Mouse (Mus musculus) induced T-regulatory cell, adult 2 months (primary cell): ENCODE measurements at regions not wholly inside any gene's neighbourhood (a gene's known extent, or its start where the extent isn't known, plus 50 kb on each side); places are given as distances from the start of the nearest gene placed in this dataset.

ENCODE experiments used
- DNase-seq: peaks from one replicate; pipeline ENCODE4 v3.0.0-alpha.2; 2012; ENCODE audit warnings: low read depth

DNA sequence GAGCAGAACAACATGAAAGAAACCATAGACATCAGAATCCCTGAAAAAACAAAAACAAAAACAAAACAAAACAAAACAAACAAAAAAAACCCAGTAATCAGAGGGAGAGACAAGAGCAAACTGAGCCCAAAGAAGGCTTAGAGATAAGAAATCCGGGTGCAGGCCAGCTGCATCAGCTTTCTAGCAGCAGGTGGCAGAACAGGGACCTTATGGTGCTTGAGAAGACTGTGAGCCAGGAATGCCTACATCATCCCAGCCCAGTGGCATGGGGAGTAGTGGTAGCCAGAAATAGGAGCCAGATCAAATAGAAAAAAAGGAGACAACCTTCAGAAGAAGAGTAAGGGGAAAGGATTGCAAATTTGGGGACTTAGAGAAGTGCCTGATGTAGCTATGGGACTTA lies 152.8 kb downstream of the Diras2 start:
- no peak for DNase-seq

DNA sequence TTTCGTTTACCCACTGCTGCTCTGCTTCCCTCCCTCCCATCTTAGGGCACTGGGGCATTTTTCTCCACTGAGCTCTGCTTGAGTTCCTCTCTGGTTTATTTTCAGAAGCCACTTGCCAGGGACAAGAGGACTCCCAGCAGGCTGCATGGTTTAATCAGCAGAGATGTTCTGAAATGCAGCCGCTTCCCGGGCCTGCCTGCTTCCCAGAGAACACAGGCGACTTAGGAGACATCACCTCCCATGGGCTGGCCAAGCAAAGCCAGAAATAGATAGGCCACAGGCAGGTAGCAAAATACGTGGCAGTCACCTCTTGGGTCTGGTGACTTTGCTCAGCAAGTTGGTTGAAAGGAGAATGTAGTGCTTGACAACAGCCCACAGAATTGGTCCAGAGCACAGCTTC lies 141.8 kb downstream of the Diras2 start:
- DNase-seq, result no peak

DNA sequence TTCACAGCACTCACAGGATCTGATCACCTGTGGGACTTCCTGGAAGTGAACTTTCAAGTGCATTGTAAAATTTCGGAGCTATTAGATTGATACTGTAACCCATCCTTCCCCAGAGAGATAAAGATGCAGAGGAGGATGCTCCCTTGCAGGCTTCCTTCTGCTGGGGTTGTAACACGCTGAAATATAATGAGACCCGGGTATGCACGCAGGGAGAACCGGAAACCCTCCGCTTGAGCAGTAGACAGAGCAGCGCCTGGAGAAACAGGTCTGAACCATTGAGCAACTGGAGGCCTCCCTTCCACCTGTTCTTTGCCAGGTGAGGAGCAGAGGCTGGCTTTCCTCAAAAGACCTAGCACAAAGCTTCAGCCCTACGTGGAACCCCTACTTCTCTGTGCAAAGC lies 135.3 kb downstream of the Diras2 start:
- DNase-seq, result no peak

DNA sequence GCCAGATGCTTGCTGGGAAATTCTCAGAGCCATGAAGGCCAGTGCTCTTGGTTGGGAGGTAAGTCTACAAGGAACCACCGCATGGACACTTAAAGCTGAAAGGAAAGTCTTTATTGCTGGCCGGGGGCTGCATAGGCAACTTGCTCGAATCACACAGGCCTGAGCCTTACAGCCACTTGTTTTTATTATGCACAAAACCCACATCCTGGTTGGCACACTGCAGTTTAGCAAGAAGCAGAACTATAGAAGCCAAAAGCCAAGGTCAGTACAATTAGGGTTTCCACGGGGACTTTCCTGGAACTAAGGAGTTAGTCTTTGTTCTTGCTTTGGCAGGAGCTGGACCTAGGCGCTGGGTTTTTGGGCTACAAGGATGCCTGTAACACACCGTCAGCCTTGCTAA lies 132.7 kb downstream of the Diras2 start:
- DNase-seq, result no peak

DNA sequence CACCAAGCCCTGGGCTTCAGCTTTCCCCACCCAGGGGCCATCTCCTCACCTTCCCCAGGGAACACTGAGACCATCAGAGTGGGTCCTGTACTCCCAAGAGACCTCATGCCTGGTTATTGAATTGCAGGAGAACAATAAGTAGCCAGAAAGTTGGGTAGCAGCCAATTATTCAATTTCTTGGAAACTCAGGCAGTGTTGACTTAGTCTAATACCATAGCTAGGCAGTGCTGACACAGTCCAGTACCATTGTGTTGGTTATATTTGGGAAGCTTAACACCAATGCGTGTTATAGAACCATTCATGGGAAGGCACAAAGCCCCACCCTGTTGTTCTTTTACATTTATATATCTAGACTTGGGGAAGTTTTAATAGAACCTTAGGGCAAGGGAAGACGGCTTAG lies 131.9 kb downstream of the Diras2 start:
- no peak for DNase-seq

DNA sequence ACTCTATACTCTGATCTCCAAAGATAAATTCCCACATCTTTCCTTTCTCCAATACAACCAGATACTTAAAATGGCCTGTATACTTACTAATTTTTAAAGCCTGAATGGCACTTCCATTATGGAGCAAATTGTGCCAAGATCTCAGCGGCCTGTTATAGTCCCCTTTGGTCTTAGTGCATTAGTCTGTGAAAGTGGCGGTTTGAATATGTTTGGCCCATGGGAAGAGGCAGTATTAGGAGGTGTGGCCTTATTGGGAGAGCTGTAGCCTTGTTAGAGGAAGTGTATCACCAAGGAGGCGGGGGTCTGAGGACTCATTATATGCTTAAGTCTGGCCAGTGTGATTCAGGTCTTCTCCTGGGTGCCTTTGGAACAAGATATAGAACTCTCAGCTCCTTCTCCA lies 127.3 kb downstream of the Diras2 start:
- no peak for DNase-seq

DNA sequence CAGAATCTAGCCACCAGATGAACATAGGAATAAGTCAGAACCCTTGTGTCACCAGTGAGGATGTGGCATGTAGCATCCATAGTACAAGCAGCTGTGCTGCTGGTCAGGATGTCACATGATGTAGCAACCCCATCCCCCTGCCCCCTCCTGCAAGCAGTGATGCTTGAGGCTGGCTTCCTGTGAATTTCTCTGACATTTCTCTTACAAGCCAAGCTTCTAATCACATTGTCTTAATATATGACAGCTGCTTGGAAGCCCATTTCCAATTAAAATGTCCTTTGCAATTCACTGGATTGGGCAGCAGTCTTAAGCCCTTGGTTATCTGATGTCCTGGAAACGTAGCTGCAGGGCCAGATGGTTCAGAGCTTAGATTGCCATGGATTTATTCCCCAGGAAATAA lies 114.8 kb downstream of the Diras2 start:
- no peak for DNase-seq

DNA sequence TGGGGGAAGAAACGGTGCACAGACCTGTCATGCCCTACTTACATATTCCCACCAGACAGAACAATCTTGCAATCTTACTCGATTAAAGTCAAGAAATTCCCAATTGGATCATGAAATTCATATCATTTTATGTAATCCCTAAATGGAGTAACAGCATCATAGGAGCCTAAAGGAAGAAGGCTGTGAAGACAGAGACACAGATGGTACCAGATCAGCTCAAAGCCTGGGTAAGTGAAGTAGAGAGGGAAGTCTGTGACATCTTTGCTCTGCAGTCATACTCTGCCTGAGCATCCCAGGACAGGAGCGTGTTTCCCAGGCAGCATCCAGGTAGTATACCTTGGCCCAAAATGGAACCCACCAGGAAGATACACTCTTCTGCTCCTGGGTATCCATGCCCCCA lies 108.6 kb downstream of the Diras2 start:
- DNase-seq, result no peak

DNA sequence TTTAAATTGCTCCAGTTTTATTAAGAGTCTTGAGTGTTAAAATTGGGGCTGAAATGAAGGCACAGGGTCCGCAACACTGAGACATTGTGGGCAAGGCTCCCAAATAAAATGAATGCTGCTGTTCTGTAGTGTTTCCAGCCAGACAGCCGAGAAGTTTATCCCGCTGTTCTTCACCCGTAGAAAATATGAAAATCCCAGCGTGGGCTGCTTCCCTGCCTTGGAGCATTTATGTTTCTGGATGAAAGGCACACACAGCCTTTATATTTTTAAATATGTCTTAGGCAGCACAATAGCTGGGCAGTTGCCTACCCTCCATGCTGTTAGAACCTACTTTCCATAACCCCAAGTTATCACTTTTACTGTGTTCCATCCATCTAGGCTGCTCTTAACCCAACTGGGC lies 102.6 kb downstream of the Diras2 start:
- DNase-seq, result no peak

DNA sequence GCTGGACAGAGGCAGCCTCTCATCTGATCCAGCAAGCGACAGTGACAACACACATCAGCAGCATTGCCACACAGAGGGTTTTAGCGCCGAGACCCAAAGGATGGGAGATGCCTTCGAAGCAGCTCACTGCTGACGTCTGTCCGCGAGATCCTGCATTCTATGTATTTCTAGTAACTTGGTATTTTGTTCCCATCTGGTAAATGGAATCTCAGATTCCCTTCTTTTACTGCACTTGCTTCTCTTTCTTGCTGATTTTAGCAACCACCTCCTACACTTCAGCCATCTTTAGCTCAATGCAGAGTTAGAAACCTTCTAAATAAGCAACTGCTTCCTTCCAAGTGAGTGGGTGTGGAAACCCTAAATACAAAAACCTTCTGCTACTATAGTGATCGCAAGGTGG lies 94.3 kb downstream of the Diras2 start:
- DNase-seq, result no peak

DNA sequence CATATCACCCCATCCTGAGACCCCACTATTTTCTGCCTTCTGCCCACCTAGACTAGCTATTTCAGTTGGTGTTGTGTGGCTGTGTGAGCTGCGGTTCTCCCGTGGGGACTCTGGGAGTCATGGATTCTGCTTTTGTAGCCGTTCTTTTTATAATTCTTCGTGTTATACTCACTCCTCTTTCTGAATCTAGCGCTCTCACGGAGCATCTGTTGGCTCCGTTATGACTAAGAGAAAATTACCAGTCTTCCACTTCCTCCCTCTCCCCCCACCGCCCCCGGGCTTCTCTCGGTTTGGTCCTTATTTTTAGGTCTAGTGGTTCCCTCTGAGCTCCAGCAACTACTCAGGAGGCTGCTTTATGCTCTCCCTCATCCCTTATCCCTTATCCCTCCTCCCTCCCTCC lies 85.6 kb downstream of the Diras2 start:
- no peak for DNase-seq

DNA sequence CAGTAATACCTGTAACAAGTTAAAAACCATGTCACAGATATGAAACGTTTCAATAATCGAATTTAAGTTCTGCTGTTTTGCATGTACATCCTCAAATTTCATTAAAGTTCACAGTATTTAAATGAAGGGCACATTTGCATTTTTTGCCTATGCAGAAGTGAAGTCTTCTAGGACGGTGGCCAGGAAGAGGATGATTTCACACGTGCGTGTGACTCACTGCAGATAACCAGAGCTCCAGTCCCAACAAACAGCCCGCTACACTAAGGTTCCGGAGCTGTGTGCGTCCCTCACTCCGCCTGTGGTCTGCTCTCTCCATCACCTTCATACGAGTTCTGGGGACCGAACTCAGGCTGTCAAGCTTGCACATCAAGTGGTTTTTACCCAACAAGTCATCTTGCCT lies 82.2 kb downstream of the Diras2 start:
- DNase-seq, result no peak

DNA sequence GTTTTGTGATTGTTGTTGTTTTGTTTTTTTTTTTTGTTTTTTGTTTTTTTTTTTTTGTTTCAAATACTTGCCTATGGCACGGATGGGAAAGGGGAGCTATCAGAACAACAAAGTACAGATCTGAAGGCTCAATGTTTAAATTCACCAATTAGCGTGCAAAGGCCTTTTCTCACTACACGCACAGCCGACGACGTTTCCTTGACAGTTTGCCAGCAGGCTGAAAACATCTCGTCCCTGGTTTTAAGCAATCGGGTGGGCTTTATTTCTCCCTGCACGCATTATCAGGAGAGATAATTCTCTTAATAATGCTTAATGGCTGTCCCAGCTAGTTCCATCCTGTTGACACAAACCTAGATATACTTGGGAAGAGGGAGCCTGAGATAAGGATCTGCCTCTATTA lies 79.6 kb downstream of the Diras2 start:
- DNase-seq, result no peak

DNA sequence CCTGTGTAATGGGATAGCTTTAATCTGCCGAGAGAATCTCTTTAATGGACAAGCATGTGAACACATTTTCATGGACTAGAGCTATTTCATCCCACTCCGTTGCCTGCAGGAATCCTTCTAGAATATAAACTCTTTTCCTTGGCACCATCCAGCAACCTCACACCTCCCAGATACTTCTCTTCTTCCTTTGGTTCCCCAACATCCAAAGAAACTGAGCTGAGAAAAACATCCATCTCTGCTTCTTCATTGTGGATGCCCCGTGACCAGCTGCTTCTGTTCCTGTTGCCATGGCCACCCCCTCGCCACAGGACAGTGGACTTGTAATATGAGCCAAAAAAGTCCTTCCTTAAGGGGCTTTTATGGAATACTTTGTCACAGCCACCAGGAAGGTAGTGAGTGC lies 78.8 kb downstream of the Diras2 start:
- DNase-seq, result no peak
